Mouse (Mus musculus) frontal cortex, adult 2 months (tissue): Measurements from ENCODE around the gene Slc29a1. TPM values are rescaled to one million over a fixed set of nuclear protein-coding genes. Genes with fewer than 3 reads are reported as not detected.

Source experiments
- DNase-seq, 2 experiments: peaks; one replicate each; pipeline ENCODE4 v3.0.0; 2022; ENCODE audit warnings: low spot score in 1 of 2; ENCODE audit errors: extremely low spot score in 1 of 2
- polyA plus RNA-seq: library from polyadenylated mRNA; depleted of rRNA; stranded (reverse); fragments of >200 nt; gene quantifications from 2 replicates; pipeline ENCODE4 v1.2.3, GENCODE M21; 2012

Slc29a1 gene
- polyA plus RNA-seq, 1 experiment, result 38.9 TPM

GRCm38 (mm10) chr17:45555452-45556106 is 43.8 kb downstream of the Slc29a1 start, which contains the start of gene Nfkbie:
Gene Nfkbie, plus strand, starts transcription at chr17:45555703.
- peak; percentile 80 to 92 for DNase-seq

GRCm38 (mm10) chr17:45554420-45554819 is 45.0 kb downstream of the Slc29a1 start:
- DNase-seq, result no peak

- DNase-seq, result no peak
Observed at GRCm38 (mm10) chr17:45553065-45553464, 46.3 kb downstream of the Slc29a1 start.

- DNase-seq, result peak in 1 of 2 experiments; percentile 92
Observed at GRCm38 (mm10) chr17:45551816-45552451, 47.5 kb downstream of the Slc29a1 start.

- DNase-seq, result no peak
Observed at GRCm38 (mm10) chr17:45551249-45551796, 48.1 kb downstream of the Slc29a1 start.

GRCm38 (mm10) chr17:45550253-45550652 is 49.2 kb downstream of the Slc29a1 start:
- DNase-seq, result no peak

GRCm38 (mm10) chr17:45549617-45550181 is 49.7 kb downstream of the Slc29a1 start, which contains the start of gene Tmem151b:
Gene Tmem151b, minus strand, starts transcription at chr17:45549677.
- DNase-seq, result peak in 1 of 2 experiments; percentile 65

GRCm38 (mm10) chr17:45548541-45549512 is 50.6 kb downstream of the Slc29a1 start:
- peak in 1 of 2 experiments; percentile 83 for DNase-seq

- DNase-seq, result no peak
Observed at GRCm38 (mm10) chr17:45547461-45548190, 51.8 kb downstream of the Slc29a1 start.

GRCm38 (mm10) chr17:45546941-45547340 is 52.5 kb downstream of the Slc29a1 start:
- no peak for DNase-seq

GRCm38 (mm10) chr17:45545278-45545961 is 54.0 kb downstream of the Slc29a1 start:
- DNase-seq, result no peak

- no peak for DNase-seq
Observed at GRCm38 (mm10) chr17:45544873-45545277, 54.5 kb downstream of the Slc29a1 start.

- DNase-seq, result no peak
Observed at GRCm38 (mm10) chr17:45544001-45544872, 55.2 kb downstream of the Slc29a1 start.

GRCm38 (mm10) chr17:45543115-45543514 is 56.3 kb downstream of the Slc29a1 start:
- no peak for DNase-seq

GRCm38 (mm10) chr17:45542705-45543104 is 56.7 kb downstream of the Slc29a1 start:
- DNase-seq, result no peak

GRCm38 (mm10) chr17:45542129-45542528 is 57.3 kb downstream of the Slc29a1 start:
- DNase-seq, result no peak

- no peak for DNase-seq
Observed at GRCm38 (mm10) chr17:45539664-45540063, 59.7 kb downstream of the Slc29a1 start.

- DNase-seq, result no peak
Observed at GRCm38 (mm10) chr17:45538394-45538793, 61.0 kb downstream of the Slc29a1 start.
